ENCODE assay signal across 11 mouse cellular contexts in the genomic region with DNA sequence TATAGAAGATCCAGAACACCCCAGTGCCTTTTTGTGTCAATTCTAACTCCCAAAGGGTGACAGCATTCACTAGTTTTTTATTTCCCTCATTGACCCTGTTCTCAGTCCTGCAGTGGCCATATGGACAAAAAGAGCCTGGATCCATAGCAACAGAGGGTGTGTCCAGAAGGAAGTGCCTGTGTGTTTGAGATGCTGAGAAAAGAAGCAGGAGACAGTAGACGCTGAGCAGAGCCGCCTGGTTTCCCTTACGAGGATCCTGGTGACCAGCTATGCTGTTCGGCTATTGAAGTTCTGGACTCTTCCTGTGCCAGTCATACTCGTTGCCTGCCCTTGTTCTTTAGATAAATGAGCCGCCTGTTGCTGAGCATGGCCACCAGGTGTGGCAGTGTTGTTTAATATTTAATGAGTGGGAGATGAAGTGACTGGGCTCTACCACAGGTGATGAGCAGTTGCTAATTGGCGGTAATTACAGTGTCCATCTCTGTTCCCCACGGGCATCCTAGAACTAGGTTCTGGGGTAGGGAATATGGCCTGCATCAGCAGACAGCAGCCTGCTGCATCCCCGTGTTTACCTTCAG.
A peak's percentile ranks its signal among the peaks of the same experiment; 100 is the strongest.
DNase-seq lines count a peak whose midpoint lies in the region; ATAC-seq and TF ChIP-seq lines count a peak whose summit lies in the region.
"Had no signal": no experiment of that assay in that cellular context is flagged by ENCODE, and none has a peak within 500 bp of the region (broad histone marks: within the 10 kb centered on the region; RNA-seq: fewer than 3 reads in every experiment).

No protein-coding gene starts in this region.

- 59% methylated on average over 9 of the region's 9 CpGs for WGBS in heart, embryonic 11.5 days (ENCODE audit: insufficient replicate concordance)
- 58% methylated on average over 9 of the region's 9 CpGs for WGBS in kidney, embryonic 16.5 days
- 47% methylated on average over 9 of the region's 9 CpGs for WGBS in intestine, embryonic 16.5 days

- H3K9ac ChIP-seq in heart, embryonic 11.5 days (ENCODE audit: low read depth, low read length): no peak overlapping the region
- H3K9ac ChIP-seq in kidney, embryonic 16.5 days (replicated peaks; ENCODE audit: low read length): no peak overlapping the region
- no peak overlapping the region for H3K9ac ChIP-seq in intestine, embryonic 16.5 days (ENCODE audit: low read depth, low read length)
- H3K9ac ChIP-seq: limb, embryonic 13.5 days had no signal

- no peak for ATAC-seq in heart, embryonic 11.5 days (replicated peaks; ENCODE audit: insufficient number of reproducible peaks, low FRiP score, low TSS enrichment)
- ATAC-seq in kidney, embryonic 16.5 days (ENCODE audit: low FRiP score, low TSS enrichment): no peak
- ATAC-seq in intestine, embryonic 16.5 days: no peak
- ATAC-seq: forebrain, embryonic 14.5 days had no signal

- H3K4me2 ChIP-seq in heart, embryonic 11.5 days: no peak overlapping the region
- no peak overlapping the region for H3K4me2 ChIP-seq in kidney, embryonic 16.5 days (replicated peaks; ENCODE audit: low read depth, low read length)
- H3K4me2 ChIP-seq in intestine, embryonic 16.5 days (ENCODE audit: low read depth, low read length): no peak overlapping the region
- H3K4me2 ChIP-seq: limb, embryonic 13.5 days had no signal

- no peaks in the 10 kb centered on the region for H3K27me3 ChIP-seq in heart, embryonic 11.5 days (ENCODE audit: control insufficient read depth, insufficient read depth, low read length)
- no peaks in the 10 kb centered on the region for H3K27me3 ChIP-seq in kidney, embryonic 16.5 days (ENCODE audit: insufficient read depth, low read length)
- no peaks in the 10 kb centered on the region for H3K27me3 ChIP-seq in E14TG2a.4 (ENCODE audit: insufficient read depth, low read length)
- no peaks in the 10 kb centered on the region for H3K27me3 ChIP-seq in intestine, embryonic 16.5 days (replicated peaks; ENCODE audit: control insufficient read depth, insufficient read depth, low read length)
- H3K27me3 ChIP-seq: limb, embryonic 13.5 days had no signal

- no peak for TF ChIP-seq CTCF in E14TG2a.4 (conservative IDR thresholded peaks at IDR 0.05; ENCODE audit: low read length)

- peak overlapping the region; percentile 15; the same call in 1 of the 2 replicates for H3K27ac ChIP-seq in heart, embryonic 11.5 days (ENCODE audit: low read depth, low read length)
- 0 out of 2 replicates have a peak overlapping the region, but pooled peaks have one; percentile 28 for H3K27ac ChIP-seq in kidney, embryonic 16.5 days (ENCODE audit: low read length)
- 0 out of 2 replicates have a peak overlapping the region, but pooled peaks have one; percentile 25 for H3K27ac ChIP-seq in intestine, embryonic 16.5 days (ENCODE audit: low read length)
- H3K27ac ChIP-seq: limb, embryonic 13.5 days had no signal

- peaks cover 26% of the 10 kb centered on the region; the same call in 1 of the 2 replicates for H3K4me1 ChIP-seq in heart, embryonic 11.5 days (ENCODE audit: control insufficient read depth, insufficient read depth, low read length)
- H3K4me1 ChIP-seq in kidney, embryonic 16.5 days (ENCODE audit: insufficient read depth, low read length): peaks cover 38% of the 10 kb centered on the region
- H3K4me1 ChIP-seq in E14TG2a.4 (replicated peaks; ENCODE audit: low read depth, low read length): peaks cover 94% of the 10 kb centered on the region
- peaks cover 38% of the 10 kb centered on the region for H3K4me1 ChIP-seq in intestine, embryonic 16.5 days (ENCODE audit: control insufficient read depth, insufficient read depth, low read length)

- H3K9me3 ChIP-seq in heart, embryonic 11.5 days (replicated peaks; ENCODE audit: control insufficient read depth, low read length): no peaks in the 10 kb centered on the region
- no peaks in the 10 kb centered on the region for H3K9me3 ChIP-seq in kidney, embryonic 16.5 days (ENCODE audit: low read length)
- no peaks in the 10 kb centered on the region for H3K9me3 ChIP-seq in E14TG2a.4 (ENCODE audit: low read length)
- no peaks in the 10 kb centered on the region for H3K9me3 ChIP-seq in intestine, embryonic 16.5 days (ENCODE audit: control insufficient read depth, low read length)
- H3K9me3 ChIP-seq: limb, embryonic 13.5 days had no signal

- no peak overlapping the region for H3K4me3 ChIP-seq in heart, embryonic 11.5 days (ENCODE audit: low read depth, low read length)
- no peak overlapping the region for H3K4me3 ChIP-seq in kidney, embryonic 16.5 days (ENCODE audit: low read length)
- peak overlapping the region; percentile 45; the same call in 1 of the 2 replicates for H3K4me3 ChIP-seq in E14TG2a.4 (replicated peaks; ENCODE audit: low read length)
- no peak overlapping the region for H3K4me3 ChIP-seq in intestine, embryonic 16.5 days (ENCODE audit: low read length)
- H3K4me3 ChIP-seq: limb, embryonic 13.5 days had no signal

- DNase-seq in heart, adult 11 months: no peak
- DNase-seq in kidney, postnatal 4 days: no peak
- DNase-seq in thymus, postnatal 0 days (ENCODE audit: low spot score): no peak
- DNase-seq: cerebellum, adult 9-11 months; thymus, postnatal 36 days had no signal

- no peaks in the 10 kb centered on the region for H3K36me3 ChIP-seq in heart, embryonic 11.5 days (ENCODE audit: control insufficient read depth, insufficient read depth, low read length)
- no peaks in the 10 kb centered on the region for H3K36me3 ChIP-seq in kidney, embryonic 16.5 days (ENCODE audit: insufficient read depth, low read length)
- H3K36me3 ChIP-seq in E14TG2a.4 (ENCODE audit: insufficient read depth, low read length): peaks cover 78% of the 10 kb centered on the region
- H3K36me3 ChIP-seq in intestine, embryonic 16.5 days (ENCODE audit: control insufficient read depth, insufficient read depth, low read length): no peaks in the 10 kb centered on the region; the same call in 1 of the 2 replicates
